Mouse (Mus musculus): ENCODE results near the gene Hoxd12.

Gene Hoxd12

DNA sequence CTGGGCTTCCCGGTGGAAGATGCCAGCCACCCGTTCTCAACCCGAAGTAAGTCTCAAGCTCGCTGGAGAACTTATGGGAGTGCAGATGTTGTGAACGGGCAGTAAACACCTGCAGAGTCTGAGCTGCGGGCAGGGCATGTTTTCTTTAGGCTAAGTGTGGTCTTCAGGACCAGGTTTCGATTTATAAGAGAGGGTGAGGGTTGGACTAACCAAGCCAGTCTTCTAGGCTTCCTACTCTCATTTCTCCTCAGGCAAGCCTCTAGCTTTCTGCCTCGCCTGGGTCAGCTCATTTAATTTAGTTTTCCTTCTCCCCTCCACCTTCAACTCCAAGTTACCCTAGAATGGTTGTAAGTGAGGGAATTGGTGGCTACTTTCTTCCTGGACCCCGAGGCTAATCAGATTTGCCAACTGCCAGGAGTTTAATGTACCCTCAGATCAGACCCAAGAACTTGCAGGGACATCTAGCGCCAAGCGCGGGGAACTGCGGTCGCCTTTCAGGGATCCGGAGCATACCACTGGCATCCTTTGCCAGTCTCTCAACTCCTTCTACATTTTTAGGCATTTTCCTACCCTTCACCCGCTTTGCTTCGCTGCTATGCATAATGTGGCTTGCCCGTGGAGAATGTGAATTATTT is 11.4 kb upstream of the Hoxd12 start:
- DNase-seq (ENCODE audit: extremely low read depth, low read depth, low spot score), result no peak

DNA sequence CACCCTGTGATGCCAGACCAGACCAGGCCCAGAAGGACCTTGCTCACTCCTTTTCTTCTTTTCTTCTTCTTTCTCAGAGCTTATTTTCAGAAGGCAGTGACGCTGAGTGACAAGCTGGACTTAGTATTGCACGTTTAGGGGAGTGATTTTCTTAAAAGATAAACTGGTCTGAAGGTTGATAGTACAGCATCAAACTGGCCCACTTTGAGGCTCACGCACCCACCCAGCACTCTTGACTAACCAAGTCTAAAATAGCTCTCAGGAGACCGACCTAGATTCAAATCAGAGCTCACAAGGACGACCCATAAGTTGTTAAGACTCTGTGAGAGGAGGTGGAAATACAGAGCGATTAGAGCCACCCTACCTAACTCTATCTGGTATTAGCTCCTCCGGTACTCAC is 8.4 kb upstream of the Hoxd12 start:
- no peak for DNase-seq (ENCODE audit: extremely low read depth, low read depth, low spot score)

GRCm38 (mm10) chr2:74667191-74667841 is 7.5 kb upstream of the Hoxd12 start:
- no peak for DNase-seq (ENCODE audit: extremely low read depth, low read depth, low spot score)

DNA sequence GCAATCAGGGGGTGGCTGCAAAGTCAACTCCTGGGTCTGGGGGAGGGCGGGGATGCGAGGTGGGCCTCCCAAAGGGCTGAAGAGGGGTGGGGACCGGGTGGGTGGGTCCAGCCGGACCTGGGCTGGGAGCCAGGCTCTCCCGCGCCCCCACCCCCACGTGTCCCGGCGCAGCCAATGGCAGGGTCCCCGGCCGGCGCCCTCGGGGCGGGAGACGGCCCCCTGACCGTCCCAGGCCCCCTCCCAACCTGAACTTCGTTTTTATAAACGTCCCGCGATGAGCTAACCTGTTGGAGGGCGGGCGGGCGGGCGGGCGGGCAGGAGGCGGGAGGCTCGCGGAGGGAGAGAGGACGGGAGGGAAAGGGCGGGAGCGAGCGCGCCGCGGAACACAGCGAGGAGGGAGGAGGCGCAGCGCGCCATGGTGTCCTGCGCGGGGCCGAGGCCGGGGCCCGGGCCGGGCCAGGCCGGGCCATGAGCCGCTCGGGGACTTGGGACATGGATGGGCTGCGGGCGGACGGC is 6.9 kb upstream of the Hoxd12 start, which contains the start of gene Hoxd13:
Gene Hoxd13 (plus strand): TSS at position 469 of the 516 bp plus-strand sequence.
- DNase-seq (ENCODE audit: extremely low read depth, low read depth, low spot score), result no peak

- DNase-seq (ENCODE audit: extremely low read depth, low read depth, low spot score), result no peak
These were observed 6.2 kb upstream of the Hoxd12 start for GRCm38 (mm10) chr2:74668370-74669229.

DNA sequence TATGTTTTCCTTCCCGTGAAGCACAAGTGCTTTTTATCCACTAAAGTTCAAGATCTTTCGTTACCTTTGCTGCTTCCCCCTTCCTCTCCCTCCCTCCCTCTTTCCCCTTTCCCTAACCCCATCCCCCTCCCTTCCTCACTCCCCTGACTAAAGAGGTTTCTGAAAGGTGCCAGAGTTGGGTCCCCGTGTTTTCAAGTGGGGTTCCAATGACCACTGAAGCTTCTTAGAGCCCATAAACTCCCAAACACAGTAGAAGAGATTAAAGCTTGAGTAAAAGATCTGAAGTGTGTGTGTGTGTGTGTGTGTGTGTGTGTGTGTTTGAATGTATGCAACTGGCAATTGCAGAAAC is 5.6 kb upstream of the Hoxd12 start:
- no peak for DNase-seq (ENCODE audit: extremely low read depth, low read depth, low spot score)

GRCm38 (mm10) chr2:74669650-74670235 is 5.1 kb upstream of the Hoxd12 start:
- no peak for DNase-seq (ENCODE audit: extremely low read depth, low read depth, low spot score)

GRCm38 (mm10) chr2:74670632-74671188 is 4.1 kb upstream of the Hoxd12 start:
- no peak for DNase-seq (ENCODE audit: extremely low read depth, low read depth, low spot score)

GRCm38 (mm10) chr2:74671847-74672246 is 3.0 kb upstream of the Hoxd12 start:
- DNase-seq (ENCODE audit: extremely low read depth, low read depth, low spot score), result no peak

DNA sequence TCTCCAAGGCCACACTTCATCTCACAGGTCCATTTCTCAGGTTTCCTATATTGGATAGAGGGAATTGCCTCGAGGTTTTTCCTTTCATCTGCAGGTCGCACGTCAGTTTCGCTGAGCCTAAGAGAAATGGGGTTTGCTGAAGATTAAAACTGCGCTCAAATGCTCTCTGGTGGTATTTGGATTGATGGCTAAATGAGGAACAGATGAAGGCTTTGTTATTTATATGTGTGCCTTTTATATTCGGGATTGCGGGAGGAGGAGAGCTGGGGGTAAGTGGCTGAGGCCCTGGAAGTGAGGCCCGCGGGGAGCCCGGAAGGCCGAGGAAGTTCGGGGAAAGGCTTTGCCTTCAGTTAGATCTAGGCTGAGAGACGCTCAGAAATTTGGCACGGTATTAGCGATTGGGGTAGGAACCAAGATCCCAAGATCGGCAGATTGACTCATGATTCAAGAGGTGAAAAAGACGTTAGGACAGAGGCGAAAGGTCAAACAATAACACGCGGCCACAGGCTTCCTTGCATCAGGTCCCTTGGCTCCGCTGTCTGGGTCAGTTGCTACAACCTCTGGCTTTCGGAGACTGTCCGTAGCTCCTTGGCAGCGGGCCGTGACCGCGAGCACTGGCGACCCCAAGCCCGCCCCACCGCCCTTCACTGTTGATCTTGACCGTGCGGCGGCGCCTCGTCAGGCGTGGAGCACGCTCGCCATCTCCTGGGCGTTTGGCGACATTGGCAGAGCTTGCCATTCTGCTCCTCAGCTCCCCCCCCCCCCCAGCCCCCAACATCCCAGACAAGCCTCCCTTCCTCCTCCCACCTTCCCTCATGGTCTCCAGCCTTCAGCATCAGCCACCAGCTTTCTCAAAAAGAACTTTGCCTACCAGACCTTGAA is 2.1 kb upstream of the Hoxd12 start:
- no peak for DNase-seq (ENCODE audit: extremely low read depth, low read depth, low spot score)

DNA sequence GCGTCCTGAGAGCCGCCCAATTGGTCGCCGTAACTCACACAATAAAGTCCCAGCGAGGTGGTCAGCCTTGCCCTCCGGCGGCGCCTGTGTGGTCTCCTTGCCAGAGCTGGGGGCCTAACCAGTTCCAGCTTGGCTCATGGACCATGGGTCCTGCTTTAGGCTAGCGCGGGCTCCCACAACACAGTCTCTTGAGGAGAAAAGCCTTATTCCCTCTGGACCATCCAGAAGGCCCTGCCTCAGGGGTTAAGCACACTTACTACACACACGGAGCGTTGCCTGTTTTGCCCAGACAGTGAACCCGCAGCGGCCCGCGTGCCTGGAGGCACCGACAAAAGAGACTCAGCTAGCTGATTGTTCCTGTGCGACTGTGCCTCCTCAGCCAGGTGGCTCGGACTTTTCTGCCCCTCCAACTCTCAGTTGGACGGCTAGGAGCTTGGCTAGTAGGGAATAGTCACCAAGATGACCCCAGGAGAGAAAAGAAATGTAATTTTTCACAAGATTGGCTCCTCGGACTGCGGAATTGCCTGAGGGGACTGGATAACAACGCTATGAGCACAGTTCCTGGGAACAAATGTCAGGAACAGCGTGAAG is 883 bp upstream of the Hoxd12 start:
- no peak for DNase-seq (ENCODE audit: extremely low read depth, low read depth, low spot score)

- no peak for DNase-seq (ENCODE audit: extremely low read depth, low read depth, low spot score)
These were observed 961 bp downstream of the Hoxd12 start for GRCm38 (mm10) chr2:74675666-74676282.

GRCm38 (mm10) chr2:74676376-74677052 is 1.7 kb downstream of the Hoxd12 start:
- DNase-seq (ENCODE audit: extremely low read depth, low read depth, low spot score), result no peak

DNA sequence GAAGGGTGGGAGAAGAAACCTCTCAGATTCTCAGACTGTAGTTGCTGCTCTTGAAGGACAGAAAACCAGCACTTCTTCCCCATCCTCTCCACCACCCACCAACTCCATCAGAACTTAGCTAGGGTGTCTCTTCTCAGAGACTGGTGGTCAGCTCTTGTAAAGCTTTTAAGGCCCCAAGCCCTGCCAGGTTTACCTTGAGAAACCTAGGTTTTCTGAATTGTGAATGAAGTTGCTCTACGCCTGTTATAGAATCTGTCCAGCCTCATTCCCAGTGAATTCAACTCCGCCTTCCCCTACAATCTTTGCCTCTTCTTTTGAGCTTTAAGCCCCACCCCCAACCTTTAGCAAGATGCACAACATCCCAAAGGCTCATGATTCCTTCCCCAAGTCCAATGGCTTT is 2.3 kb downstream of the Hoxd12 start:
- no peak for DNase-seq (ENCODE audit: extremely low read depth, low read depth, low spot score)

DNA sequence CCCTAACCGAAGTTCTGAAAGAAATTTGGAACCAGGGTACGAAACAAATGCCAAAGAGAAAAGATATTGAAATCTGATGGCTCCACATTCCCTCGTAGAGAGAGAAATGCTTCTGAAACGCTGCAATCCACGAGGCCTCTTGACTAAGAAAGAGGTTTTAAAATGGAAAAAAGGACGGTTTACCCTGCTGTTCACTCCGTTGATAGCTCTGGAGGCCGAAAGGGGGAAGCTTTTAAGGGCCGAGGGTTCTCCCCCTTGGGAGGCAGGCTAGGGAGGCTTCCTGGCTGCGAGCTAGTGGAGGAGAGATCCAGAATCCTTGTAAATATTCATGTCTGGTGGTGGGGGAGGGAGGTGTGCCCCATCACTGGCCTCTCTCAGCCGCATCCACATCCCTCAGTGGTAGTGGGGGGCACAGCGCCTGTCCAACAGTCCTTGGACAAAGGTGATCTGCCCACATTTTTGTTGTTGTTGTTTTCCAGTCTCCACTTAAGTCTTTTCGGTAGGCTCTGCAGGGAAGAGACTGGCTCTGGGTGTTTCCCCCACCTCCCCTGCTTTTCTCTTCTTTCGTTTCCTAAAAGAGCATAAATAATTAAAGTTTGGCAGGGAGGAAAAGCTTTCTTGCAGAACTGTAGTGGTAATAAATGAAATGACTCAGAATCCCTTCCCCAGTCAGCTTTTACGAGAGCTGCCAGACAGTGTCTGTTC is 4.2 kb downstream of the Hoxd12 start, which contains the start of gene Hoxd11:
Gene Hoxd11 (plus strand): TSS at position 667 of the 705 bp plus-strand sequence.
- no peak for DNase-seq (ENCODE audit: extremely low read depth, low read depth, low spot score)

DNA sequence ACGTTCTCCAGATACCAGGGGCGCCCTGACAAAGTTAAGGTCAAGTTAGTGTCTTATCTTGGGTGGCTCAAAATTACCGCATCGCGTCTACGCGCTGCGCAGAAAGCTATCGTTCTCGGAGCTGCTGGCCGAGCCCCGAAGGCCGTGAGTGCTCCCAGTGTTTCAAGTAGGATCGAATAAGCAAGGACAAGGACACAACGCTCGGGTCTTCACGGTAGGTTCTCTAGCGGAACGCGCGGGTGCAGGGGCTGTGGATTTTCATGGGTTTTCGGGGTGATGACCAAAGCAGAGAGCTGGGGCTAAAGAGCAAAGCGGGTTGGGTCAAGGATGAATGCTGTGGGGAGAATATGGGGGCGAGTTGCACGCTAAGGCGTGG is 4.8 kb downstream of the Hoxd12 start:
- DNase-seq (ENCODE audit: extremely low read depth, low read depth, low spot score), result no peak

- DNase-seq (ENCODE audit: extremely low read depth, low read depth, low spot score), result no peak
These were observed 5.2 kb downstream of the Hoxd12 start for GRCm38 (mm10) chr2:74679980-74680379.
